Mouse (Mus musculus) cortical plate, adult 2 months (tissue): Measurements from ENCODE around the gene Sh3bp4.

Experiments used
- CTCF ChIP-seq: fragments of 200-500 bp; IDR thresholded peaks from 2 replicates; pipeline ENCODE4 v1.5.1; 2011; ENCODE audit warnings: mild to moderate bottlenecking, control low read depth, low read length; ENCODE audit not compliant: insufficient read depth; ENCODE audit errors: extremely low read depth
- POLR2A ChIP-seq: fragments of 200-500 bp; IDR thresholded peaks from 2 replicates; pipeline ENCODE4 v1.6.1; 2011; ENCODE audit warnings: mild to moderate bottlenecking, low read length, control low read depth; ENCODE audit not compliant: insufficient read depth; ENCODE audit errors: extremely low read depth

- no peak for TF ChIP-seq CTCF
- no peak for TF ChIP-seq POLR2A
Measured at GRCm38 (mm10) chr1:89118836-89119235, 48.6 kb downstream of the Sh3bp4 start.
